Comparison of ENCODE assay signal across 20 mouse cellular contexts in the genomic region with DNA sequence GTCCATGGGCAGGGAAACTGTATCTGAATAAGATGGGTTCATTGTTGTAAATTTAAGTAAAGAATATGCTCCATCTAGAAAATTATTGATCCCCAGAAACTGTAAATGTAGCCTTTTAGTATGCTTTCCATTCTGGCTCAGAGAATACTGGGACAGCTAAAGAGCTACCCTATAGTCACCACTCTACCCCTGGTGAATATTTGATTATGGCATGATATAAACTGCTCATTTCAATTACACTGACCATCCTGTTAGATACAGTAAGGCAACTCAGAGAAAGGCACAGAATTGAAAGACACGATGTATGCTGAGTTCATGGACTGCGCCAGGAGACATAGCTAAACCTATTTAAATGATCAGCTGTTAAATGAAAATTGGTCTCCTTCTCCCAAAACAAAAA.
"Had no signal": no experiment of that assay in that cellular context is flagged by ENCODE, and none has a peak within 500 bp of the region (broad histone marks: within the 10 kb centered on the region; RNA-seq: fewer than 3 reads in every experiment).

No protein-coding gene starts in this region.

- H3K36me3 ChIP-seq: liver, embryonic 13.5 days; liver, embryonic 15.5 days; lung, embryonic 15.5 days; midbrain, embryonic 12.5 days; stomach, embryonic 15.5 days had no signal

- ATAC-seq: liver, postnatal 0 days; lung, postnatal 0 days; midbrain, embryonic 16.5 days had no signal

- H3K4me1 ChIP-seq: liver, embryonic 13.5 days; liver, embryonic 15.5 days; lung, embryonic 15.5 days; megakaryocyte, embryonic 14.5 days; midbrain, embryonic 12.5 days; stomach, embryonic 15.5 days had no signal

- H3K27ac ChIP-seq: liver, embryonic 13.5 days; liver, embryonic 15.5 days; lung, embryonic 15.5 days; macrophage; midbrain, embryonic 12.5 days; stomach, embryonic 15.5 days; stomach, postnatal 0 days had no signal

- H3K27me3 ChIP-seq: liver, embryonic 13.5 days; liver, embryonic 15.5 days; lung, embryonic 15.5 days; megakaryocyte, embryonic 14.5 days; midbrain, embryonic 12.5 days; stomach, embryonic 15.5 days had no signal

- DNase-seq: liver, embryonic 13.5 days; liver, postnatal 0 days; lung, adult 2 months; lung, postnatal 14 days; lung, postnatal 36 days; midbrain, embryonic 14.5 days; right cerebral cortex, postnatal 14 days; thymus, adult 2 months; thymus, postnatal 25 days; thymus, postnatal 4 days had no signal

- H3K4me2 ChIP-seq: liver, embryonic 13.5 days; liver, embryonic 15.5 days; lung, embryonic 15.5 days; midbrain, embryonic 12.5 days; stomach, embryonic 15.5 days had no signal

- H3K9ac ChIP-seq: liver, embryonic 13.5 days; liver, embryonic 15.5 days; liver, postnatal 0 days; lung, embryonic 15.5 days; midbrain, embryonic 12.5 days; stomach, embryonic 15.5 days had no signal

- H3K4me3 ChIP-seq: liver, embryonic 13.5 days; liver, embryonic 15.5 days; lung, embryonic 15.5 days; megakaryocyte, embryonic 14.5 days; midbrain, embryonic 12.5 days; myocyte; stomach, embryonic 15.5 days had no signal

- H3K9me3 ChIP-seq: liver, embryonic 13.5 days; liver, embryonic 15.5 days; lung, embryonic 15.5 days; megakaryocyte, embryonic 14.5 days; midbrain, embryonic 12.5 days; stomach, embryonic 15.5 days had no signal
